Mouse (Mus musculus) bone marrow macrophage, adult 2 months (primary cell): Measurements from ENCODE around the gene Gata3.

Experiments used
- CTCF ChIP-seq: IDR thresholded peaks from 2 replicates; pipeline ENCODE4 v1.5.1; 2012; ENCODE audit warnings: low read depth, mild to moderate bottlenecking, low read length, moderate library complexity
- POLR2A ChIP-seq: IDR thresholded peaks from 2 replicates; pipeline ENCODE4 v1.6.1; 2012; ENCODE audit warnings: mild to moderate bottlenecking, low read depth, low read length, borderline replicate concordance

- no peak for TF ChIP-seq CTCF
- no peak for TF ChIP-seq POLR2A
Measured at GRCm38 (mm10) chr2:9893272-9893953, 3.6 kb upstream of the Gata3 start.
